Mouse (Mus musculus) adrenal gland, adult (tissue): Measurements from ENCODE around the gene Etl4.

Source experiments
- DNase-seq, 2 experiments: peaks; one replicate each; pipeline ENCODE4 v3.0.0; 2022 to 2023; ENCODE audit warnings: low spot score in 1 of 2; ENCODE audit not compliant: inconsistent age in 2 of 2

Etl4 gene

GRCm38 (mm10) chr2:19909171-19909899, at the start of gene Etl4:
Gene Etl4, plus strand, starts transcription at chr2:19909780.
- peak in 1 of 2 experiments; percentile 23 for DNase-seq

DNA sequence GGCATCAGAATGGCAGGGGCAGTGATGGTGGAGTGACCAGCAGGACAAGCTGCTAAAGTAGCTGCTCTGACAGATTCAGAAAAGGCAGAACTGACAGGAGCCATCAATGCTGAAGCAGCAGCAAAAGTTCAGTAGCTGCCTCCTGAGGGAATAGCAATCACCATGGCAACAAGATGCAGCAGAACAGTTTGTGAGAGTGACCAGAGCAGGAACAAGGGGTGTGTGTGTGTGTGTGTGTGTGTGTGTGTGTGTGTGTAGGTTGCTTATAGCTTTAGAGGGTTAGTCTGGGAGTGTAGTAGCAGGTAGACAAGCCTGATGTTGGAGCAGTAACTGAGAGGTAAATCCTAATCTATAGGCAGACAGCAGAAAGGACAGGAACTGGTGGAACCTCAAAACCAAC, 40.4 kb upstream of the Etl4 start:
- DNase-seq: no peak

- no peak for DNase-seq
Observed at GRCm38 (mm10) chr2:19871881-19872280, 37.7 kb upstream of the Etl4 start.

GRCm38 (mm10) chr2:19890875-19891274, 18.7 kb upstream of the Etl4 start:
- no peak for DNase-seq

DNA sequence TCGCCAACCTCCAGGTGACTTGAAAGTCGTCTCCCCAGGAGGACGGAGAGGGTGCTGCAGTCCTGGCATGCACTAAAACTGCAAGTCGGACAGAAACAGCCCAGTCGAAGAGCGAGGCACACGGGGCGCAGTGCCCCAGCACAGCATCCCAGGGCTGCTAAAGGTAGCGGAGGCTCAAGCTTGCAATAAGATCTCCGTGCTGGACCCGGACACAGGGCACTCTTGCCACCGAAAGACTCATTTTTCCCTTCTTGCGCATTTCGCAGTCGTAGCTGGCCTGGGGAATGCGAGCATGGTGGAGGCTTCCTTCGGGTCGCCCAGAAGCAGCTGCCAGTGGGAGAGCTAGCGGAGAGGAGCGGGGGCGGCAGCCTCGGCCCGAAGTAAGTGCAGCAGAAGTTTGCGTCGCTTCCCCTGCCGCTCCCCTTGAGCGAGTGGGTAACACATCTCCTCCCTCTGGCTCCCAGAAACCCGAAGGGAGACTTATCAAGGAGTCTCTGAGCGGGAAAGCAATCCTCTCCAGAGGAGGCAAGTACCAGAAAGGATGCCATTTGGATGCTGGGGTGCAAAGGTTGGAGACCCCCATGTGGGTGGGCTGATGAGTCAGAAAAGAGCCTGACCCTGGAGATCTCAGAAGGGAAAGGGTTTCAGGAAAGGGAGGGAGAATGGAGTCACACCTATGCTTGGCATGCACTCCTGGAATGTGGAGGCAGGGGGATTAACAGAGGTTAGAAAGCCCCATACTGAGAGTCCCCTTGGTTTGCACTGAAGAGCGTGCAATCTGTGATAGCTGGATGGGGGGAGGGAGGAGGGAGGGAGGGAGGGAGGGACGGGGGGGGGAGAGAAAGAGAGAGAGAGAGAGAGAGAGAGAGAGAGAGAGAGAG, 560 bp downstream of the Etl4 start:
- DNase-seq: no peak

DNA sequence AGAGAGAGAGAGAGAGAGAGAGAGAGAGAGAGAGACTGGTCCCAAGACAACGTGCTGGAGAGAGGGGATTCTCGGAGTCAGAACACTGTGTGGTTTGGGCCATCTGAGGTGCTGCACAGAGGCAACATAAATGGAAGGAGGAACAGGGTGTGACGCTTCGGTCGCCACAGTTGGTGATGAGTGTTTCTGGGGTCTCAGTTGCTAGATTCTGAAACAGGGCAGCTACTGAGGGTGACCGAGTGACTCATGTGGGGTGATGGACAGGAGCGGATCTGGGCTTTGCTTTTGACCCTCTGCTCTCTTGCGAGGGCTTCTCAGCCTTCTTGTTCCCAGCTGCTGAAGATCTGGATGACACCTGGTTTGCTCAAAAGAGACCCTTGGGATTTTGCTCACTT, 1.2 kb downstream of the Etl4 start:
- DNase-seq: no peak

DNA sequence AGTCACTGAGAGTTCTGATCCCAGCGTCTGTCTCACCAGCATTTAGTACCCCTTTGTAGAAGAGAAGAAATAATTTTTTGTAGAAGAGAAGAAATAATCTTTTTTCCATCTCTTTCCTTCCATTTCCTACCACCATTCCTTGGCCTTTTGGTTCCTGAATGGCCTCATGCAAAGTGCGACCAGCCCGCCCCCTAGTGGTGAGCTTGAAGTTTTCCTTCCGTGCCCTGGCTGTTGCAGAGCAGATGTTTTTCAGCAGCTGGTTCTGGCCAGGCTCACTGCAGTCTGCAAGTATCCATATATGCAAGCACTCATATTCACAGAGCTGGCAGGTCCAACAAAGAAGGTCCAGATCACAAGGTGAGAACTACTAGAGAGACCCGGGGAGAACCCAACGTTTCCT, 9.6 kb downstream of the Etl4 start:
- DNase-seq: peak; percentile 31 to 80

GRCm38 (mm10) chr2:19930009-19930408, 20.4 kb downstream of the Etl4 start:
- DNase-seq: no peak

GRCm38 (mm10) chr2:19933836-19934235, 24.3 kb downstream of the Etl4 start:
- DNase-seq: no peak

DNA sequence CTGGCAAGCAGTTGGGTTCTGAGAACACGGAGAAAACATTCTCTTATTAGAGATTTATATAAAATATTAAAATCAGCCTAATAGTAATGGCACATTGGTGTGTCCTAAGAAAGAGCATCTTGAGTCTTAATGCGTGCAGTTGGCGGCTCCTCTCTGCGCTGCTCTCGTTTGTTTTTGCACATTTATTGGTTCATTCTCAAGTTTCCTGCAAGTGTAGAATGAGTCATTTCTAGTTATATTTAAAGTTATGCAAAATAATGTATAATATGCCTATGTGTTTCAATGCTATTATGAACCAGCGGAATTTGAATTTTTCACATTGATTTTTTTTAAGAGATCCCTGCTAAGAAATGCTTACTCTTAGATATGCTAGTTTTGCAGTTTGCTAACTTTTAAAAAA, 35.6 kb downstream of the Etl4 start:
- DNase-seq: no peak

GRCm38 (mm10) chr2:19953028-19953427, 43.4 kb downstream of the Etl4 start:
- DNase-seq: no peak

DNA sequence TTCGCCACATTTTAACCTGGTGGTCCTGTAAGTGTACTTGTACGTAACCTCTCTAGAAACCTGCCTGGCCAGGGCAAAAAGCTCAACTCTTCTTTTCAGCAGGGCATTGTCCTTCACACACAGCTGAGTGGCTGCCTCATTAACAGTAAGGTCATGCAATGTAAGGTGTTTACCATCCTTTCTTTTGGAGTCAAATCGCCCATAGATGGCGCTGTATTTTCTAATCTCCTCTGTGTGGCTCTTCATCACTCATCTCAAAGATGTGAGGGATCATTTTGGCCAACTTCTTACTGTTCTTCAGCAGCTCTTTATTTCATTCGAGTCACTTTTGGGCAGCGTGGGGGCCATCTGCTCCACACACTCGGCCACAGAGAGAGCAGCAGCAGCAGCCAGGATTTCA, 56.9 kb downstream of the Etl4 start:
- DNase-seq: no peak

DNA sequence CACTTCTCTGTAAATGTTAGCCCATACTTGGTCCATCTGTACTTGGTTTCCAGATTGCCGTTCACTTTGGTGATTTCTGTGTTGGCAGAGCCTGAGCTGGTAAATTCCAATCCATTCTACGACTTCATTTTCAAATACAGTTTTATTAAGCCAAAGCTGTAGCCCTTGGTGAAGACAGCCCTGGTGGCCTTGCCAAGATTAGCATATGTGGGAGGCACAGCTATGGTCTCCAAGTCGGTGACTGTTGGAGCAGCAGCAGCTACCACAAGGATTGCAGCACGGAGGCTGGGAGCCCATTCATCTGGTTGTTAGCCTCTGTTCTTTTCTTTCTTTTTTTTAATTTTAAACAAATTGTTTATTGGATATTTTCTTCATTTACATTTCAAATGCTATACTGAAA, 128.1 kb downstream of the Etl4 start:
- DNase-seq: no peak

DNA sequence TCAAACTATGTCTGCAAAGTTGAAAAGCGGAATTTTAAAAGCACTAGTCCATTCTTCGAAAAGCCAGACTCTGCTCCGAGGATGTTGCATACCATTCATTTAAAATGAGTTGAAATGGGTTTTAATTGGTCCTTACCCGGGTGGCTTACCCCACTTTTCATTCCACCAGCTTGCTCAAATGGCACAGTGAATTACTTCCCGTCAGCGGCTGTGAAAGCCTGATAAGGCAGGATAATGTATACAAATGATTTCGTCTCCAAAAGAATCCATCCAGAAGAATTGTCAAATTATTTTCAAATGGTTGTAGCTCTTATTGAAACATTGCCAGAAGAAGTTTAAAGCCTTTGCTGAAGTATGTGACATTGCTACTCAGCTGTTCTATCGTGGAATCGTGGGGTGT, 162.8 kb downstream of the Etl4 start:
- DNase-seq: no peak

GRCm38 (mm10) chr2:20076118-20076796, 166.7 kb downstream of the Etl4 start:
- no peak for DNase-seq

DNA sequence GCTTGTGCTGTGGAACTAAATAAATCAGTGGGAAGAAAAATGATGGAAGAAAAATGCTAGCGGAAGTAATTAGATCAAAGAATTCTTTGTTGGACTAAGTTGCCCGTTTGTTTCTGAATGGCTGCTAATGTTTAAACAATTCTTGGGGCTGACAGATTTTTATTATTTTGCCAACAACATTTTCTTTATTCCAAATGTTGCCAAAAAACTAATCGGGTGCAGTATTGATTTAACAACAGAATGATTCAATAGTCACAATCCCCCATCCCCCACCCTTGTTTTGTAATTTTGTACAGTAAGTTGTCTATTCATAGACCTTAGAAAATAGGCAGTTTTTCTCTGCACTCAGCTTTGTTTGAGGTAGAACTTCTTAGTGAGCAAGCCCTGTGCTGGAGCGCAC, 175.2 kb downstream of the Etl4 start:
- DNase-seq: no peak

DNA sequence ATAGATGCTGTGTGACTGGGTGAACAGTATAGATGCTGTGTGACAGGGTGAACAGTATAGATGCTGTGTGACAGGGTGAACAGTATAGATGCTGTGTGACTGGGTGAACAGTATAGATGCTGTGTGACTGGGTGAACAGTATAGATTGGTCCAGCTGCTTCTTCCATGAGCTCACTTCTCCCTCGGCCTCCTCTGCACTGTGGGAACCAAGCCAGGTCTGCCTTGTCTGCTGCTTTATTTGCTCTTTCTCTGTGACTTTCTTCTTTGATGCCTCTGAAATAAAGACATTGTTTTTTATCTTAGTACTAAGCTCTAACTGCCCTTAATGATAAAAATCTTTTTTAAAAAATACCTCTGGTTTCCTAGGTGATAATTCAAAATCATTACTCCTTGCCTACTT, 195.9 kb downstream of the Etl4 start:
- no peak for DNase-seq

DNA sequence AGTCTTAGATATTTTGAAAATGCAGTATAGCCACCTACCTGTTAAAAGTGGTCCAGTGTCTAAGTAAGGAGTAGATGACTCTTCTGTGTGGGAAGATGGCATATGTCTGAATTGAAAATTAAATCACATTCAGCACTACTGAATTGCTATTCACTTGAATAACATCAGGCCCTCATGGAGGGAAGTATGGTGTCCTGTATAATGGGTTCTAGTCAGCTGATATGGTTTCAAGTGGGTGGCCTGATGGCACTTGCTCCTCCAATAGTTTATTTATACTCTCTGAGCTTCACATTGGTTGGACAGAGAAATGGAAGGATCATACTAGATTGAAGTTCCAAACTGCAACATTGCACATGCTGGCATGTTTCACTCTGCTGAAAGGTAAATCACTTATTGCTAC, 202.1 kb downstream of the Etl4 start:
- no peak for DNase-seq

GRCm38 (mm10) chr2:20125914-20126313, 216.3 kb downstream of the Etl4 start:
- DNase-seq: no peak

DNA sequence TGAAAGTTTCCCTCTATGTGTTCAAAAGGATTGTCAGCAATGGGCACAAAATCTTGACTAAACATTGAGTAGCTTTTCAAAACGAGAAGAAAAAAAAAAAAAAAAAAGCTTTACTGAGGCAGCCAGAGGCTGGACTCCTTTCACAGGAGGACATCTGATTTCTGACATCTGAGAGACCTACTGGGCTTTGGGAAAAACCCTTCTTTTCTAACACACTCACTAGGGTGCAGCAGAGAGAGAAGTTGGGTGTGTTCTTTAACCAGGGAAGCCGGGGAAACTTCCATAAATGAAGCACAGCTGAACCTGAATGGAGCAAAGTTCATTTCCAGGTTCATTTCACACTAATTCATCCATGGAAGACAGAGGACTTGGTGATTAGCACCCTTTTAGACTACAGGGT, 222.2 kb downstream of the Etl4 start:
- DNase-seq: no peak

DNA sequence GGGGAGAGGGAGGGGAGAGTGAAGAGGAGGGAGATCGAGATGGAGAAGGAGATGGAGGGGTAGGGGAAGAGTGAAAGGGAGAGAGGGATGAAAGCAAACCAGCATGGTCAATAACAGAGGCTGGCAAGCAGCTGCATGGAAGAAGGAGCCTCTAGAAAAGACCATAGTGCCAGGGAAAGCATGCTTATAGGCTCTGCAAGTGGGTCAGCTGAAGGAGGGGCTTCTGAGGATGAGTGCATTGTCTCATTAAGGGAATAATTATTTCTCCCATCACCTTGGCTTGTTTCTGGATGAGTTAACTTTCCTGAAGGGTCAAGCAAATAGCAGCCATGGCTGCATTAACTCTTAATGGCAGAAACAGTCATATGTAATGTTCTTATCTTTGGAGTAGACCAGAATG, 228.8 kb downstream of the Etl4 start:
- no peak for DNase-seq

- DNase-seq: no peak
Observed at GRCm38 (mm10) chr2:20145368-20145767, 235.8 kb downstream of the Etl4 start.
